Mouse (Mus musculus) liver, postnatal 0 days (tissue): ENCODE measurements at regions not wholly inside any gene's neighbourhood (a gene's known extent, or its start where the extent isn't known, plus 50 kb on each side); places are given as distances from the start of the nearest gene placed in this dataset.

Source experiments
- CTCF ChIP-seq: sonication (generic); IDR thresholded peaks from 2 replicates; pipeline ENCODE4 v1.5.1; 2016; ENCODE audit warnings: antibody characterized with exemption, low read depth
- EP300 ChIP-seq: IDR thresholded peaks from 2 replicates; pipeline ENCODE4 v1.6.1; 2016; ENCODE audit warnings: antibody characterized with exemption, low read depth, mild to moderate bottlenecking

DNA sequence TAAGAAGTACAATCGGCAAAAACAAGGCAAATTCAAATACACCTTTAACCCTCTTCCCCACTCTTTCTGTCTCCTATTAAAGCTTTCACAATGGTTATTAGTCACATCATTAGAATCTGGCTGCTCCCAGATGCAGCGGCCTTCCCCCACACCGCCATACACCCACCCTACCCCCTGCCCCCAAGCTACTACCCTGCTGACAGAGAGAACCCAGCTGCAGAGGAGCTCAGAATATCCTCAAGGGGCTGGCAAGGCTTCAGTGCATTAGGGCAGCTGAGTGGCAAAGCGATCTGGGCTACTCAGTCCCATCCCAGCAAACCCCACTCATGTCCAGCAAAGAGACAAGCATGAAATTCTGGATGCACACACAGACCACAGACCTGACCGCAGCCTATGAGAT is 113.6 kb upstream of the Rgma start:
- TF ChIP-seq CTCF (no peak), EP300 (no peak)
